Mouse (Mus musculus) frontal cortex, adult 2 months (tissue): ENCODE measurements around the gene Gm14214. TPM values are rescaled to one million over a fixed set of nuclear protein-coding genes. Genes with fewer than 3 reads are reported as not detected.

Experiments
- DNase-seq, 2 experiments: peaks; one replicate each; pipeline ENCODE4 v3.0.0; 2022; ENCODE audit warnings: low spot score in 1 of 2; ENCODE audit errors: extremely low spot score in 1 of 2
- polyA plus RNA-seq: library from polyadenylated mRNA; depleted of rRNA; stranded (reverse); fragments of >200 nt; gene quantifications from 2 replicates; pipeline ENCODE4 v1.2.3, GENCODE M21; 2012; rRNA removed

Gm14214 gene
- polyA plus RNA-seq, 1 experiment = not detected

DNA sequence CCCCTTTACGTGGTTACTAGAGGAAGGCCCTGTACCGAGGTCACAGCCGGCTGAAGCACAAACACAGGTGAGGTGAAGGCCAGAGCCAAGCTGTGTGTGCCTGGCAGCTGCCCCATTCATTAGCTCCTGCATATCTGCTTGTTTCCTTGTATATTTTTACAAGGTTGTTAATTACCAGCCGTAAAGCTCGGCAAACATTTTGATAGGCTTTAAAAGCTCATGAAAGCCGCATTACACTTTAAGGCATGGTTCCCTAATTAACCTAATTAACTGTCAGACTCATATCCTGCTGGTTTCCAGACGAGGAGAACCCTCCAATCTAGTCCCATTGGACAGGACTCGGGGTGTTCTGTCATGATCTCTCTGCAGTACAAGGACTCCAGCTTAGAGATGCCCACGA lies 34.9 kb downstream of the Gm14214 start:
- no peak for DNase-seq

DNA sequence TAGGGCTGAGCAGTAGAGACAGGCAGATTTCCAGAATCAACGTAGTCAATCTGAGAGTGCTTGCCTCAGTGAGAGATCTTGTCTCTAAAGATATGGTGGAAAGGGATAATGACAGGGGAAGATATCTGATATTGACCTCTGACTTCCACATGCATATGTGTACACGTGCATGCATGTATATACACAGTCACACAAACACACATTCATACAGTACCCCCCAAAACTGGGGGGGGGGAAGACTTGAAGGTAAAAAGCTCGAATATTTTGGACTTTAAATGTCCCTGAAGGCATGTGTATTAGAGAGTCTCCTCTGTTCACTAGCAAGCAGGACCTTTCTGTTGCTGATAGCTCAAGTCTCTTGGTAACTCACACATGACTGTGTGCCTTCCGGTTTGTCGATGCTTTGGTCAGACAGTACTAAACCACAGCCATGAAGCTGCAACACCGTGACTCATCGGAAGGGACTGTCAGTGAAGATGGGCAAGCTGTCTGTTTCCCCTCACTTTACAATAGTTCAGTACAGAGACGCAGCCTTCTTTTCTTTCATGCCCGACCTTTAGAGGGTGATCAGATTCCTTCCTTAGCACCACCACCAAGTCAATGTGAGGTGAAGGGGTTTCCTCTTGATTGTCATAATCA lies 37.2 kb downstream of the Gm14214 start:
- no peak for DNase-seq

DNA sequence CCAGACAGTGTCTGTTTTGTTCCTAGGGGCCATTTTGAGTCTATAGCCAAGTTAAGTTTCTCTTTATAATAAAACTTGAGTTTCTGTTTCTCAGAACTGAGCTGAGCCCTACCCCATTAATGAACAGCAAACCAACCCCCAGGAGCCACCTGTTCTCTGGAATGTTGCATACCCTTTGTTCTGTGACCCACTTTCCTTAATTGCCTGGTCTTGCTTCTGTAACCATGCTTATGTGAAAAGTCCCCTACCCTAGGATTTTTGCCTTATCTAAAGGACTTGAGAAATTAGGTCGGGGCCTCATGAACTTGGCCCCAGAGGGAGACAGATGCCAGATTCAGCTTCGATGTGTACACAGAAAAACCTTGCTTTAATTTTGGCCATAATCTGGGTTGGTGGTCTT lies 37.9 kb downstream of the Gm14214 start:
- no peak for DNase-seq

DNA sequence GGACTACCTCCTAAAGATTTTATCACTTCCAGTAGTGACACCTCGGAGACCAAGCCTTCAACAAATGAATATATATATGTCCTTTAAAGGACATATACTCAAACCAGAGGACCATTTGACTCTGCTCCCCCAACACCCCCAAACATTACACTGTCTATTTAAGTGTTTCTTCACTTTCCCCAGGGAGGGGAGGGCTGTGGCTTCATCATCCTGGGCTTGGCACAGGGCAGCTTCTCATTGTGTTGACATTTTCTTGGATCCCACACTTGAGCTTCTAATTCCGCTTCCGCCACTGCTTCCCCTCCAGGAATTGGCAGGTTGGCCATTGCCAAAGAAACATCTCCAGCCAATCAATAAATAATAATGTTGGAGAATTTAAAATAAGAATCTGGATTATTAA lies 39.0 kb downstream of the Gm14214 start:
- no peak for DNase-seq

DNA sequence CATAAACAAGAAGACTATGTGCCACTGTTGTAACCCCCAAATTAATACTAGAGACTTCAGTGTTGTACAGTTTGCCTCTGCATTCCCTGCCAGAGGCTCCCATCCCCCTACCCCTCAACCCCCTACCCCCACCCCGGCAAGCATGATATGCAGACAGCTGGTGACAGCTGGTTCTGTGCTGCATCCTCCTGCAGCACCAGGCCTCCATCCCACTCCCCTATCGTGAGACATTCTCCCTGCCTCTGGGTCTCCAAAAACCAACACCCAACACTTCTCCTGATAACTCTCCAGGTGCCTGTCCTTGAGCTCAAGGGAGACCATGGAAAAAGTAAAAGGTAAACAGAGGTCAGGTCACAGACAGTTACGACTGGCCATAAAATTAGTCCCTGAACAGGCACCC lies 40.1 kb downstream of the Gm14214 start:
- no peak for DNase-seq

DNA sequence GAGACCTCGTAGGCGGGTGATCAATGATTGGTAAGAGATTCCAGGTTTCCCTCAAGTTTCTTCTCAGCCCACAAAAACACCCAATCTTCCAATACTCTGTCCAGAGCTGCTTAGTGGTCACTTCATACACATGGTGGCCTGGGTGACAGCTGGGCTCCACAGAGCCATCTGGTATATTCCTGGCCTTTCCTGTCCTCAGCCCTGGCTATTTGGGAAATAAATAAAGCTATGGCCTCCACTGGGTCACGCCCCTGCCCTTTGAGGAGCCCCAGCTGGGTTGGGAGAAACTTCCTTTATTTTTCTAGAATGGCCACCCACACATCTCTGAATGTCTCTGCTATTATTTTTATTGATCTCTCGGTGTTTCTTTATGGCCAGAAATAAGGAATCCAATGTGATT lies 46.4 kb downstream of the Gm14214 start:
- DNase-seq = no peak

DNA sequence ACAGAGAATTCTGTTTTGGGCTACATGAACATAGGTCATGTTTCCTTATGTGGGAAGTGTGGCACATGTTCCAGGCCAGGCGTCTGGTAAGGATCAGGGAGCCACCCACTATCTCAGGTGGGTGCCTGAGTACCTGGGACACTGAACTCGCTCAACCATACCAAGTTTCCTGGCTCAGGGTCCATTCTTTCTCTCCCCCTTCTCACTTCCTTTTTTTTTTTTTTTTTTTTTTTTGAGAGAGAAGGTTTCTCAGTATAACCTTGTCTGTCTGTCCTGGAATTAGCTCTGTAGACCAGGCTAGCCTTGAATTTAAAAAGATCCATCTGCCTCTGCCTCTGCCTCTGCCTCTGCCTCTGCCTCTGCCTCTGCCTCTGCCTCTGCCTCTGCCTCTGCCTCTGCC lies 49.5 kb downstream of the Gm14214 start:
- no peak for DNase-seq

Other genes starting within 250 kb of the Gm14214 start
- gene 1700003F12Rik, start 222.9 kb downstream of the Gm14214 start, polyA plus RNA-seq = 0.76 and 0.84 TPM in 2 replicates
- 0.08 TPM in 1 of 2 replicates, not detected in the other for gene Actl10, start 218.3 kb downstream of the Gm14214 start, polyA plus RNA-seq
- 122 and 145 TPM in 2 replicates for gene Necab3, start 211.1 kb downstream of the Gm14214 start, polyA plus RNA-seq
- 10.9 and 11.7 TPM in 2 replicates for gene E2f1, start 200.1 kb downstream of the Gm14214 start, polyA plus RNA-seq
- gene Pxmp4, start 166.3 kb downstream of the Gm14214 start, polyA plus RNA-seq = 18.6 and 20.7 TPM in 2 replicates
- 10.0 and 10.5 TPM in 2 replicates for gene Zfp341, start 156.7 kb downstream of the Gm14214 start, polyA plus RNA-seq
- 0.48 TPM in 1 of 2 replicates, not detected in the other for gene 4930519P11Rik, start 156.6 kb downstream of the Gm14214 start, polyA plus RNA-seq
- 277 and 314 TPM in 2 replicates for gene Chmp4b, start 118.3 kb downstream of the Gm14214 start, polyA plus RNA-seq
- gene Raly, start 21.1 kb upstream of the Gm14214 start, polyA plus RNA-seq = 115 and 116 TPM in 2 replicates
- gene a, start 21.4 kb upstream of the Gm14214 start, polyA plus RNA-seq = 0.74 and 1.0 TPM in 2 replicates
- 39.9 and 44.1 TPM in 2 replicates for gene Eif2s2, start 122.9 kb upstream of the Gm14214 start, polyA plus RNA-seq
- 0.06 TPM in 2 replicates for gene Gm14226, start 248.2 kb upstream of the Gm14214 start, polyA plus RNA-seq